Mouse (Mus musculus) heart, embryonic 16.5 days (tissue): ENCODE measurements around the gene Mat1a. TPM values are rescaled to one million over a fixed set of nuclear protein-coding genes. Genes with fewer than 3 reads are reported as not detected.

Source experiments
- ATAC-seq: fragments of 200-750 bp; cut with Nextera tagmentation; replicated peaks from 2 replicates; pipeline ENCODE4 v1.8.0; 2017; ENCODE audit warnings: moderate number of reproducible peaks; ENCODE audit not compliant: insufficient read depth, low FRiP score; ENCODE audit errors: extremely low read depth
- H3K27ac ChIP-seq: fragments of 300-500 bp; sonication (generic); 2 replicates; pipeline ENCODE4 v1.5.1; 2014; ENCODE audit warnings: mild to moderate bottlenecking, low read length, control low read depth, moderate library complexity
- H3K27me3 ChIP-seq: fragments of 300-500 bp; sonication (generic); 2 replicates; pipeline ENCODE4 v1.6.1; 2014; ENCODE audit warnings: low read length, mixed read lengths; ENCODE audit not compliant: control insufficient read depth, insufficient read depth
- H3K36me3 ChIP-seq: fragments of 300-500 bp; sonication (generic); 2 replicates; pipeline ENCODE4 v1.6.1; 2014; ENCODE audit not compliant: control insufficient read depth, insufficient read depth
- H3K4me1 ChIP-seq: fragments of 300-500 bp; sonication (generic); 2 replicates; pipeline ENCODE4 v1.6.1; 2014; ENCODE audit warnings: low read length, mixed read lengths; ENCODE audit not compliant: control insufficient read depth, insufficient read depth
- H3K4me2 ChIP-seq: fragments of 300-500 bp; sonication (generic); 2 replicates; pipeline ENCODE4 v1.6.1; 2014; ENCODE audit warnings: low read depth, mild to moderate bottlenecking, control low read depth, low read length
- H3K4me3 ChIP-seq: fragments of 300-500 bp; sonication (generic); 2 replicates; pipeline ENCODE4 v1.5.1; 2014; ENCODE audit warnings: mild to moderate bottlenecking, control low read depth, low read length
- H3K9ac ChIP-seq: fragments of 300-500 bp; sonication (generic); 2 replicates; pipeline ENCODE4 v1.6.1; 2014; ENCODE audit warnings: low read length, control low read depth
- H3K9me3 ChIP-seq: fragments of 300-500 bp; sonication (generic); replicated peaks from 2 replicates; pipeline ENCODE4 v1.6.1; 2016; ENCODE audit warnings: low read length; ENCODE audit not compliant: control insufficient read depth
- WGBS: fragments of 180-500 bp; shearing (Covaris S2); extraction: QIAGEN DNeasy Blood & Tissue Kit; methylation state at CpG from one replicate; pipeline ENCODE4 v1.1.7; 2014; 5-methylcytosine and 5-hydroxymethylcytosine counted together
- polyA plus RNA-seq: library from polyadenylated mRNA; unstranded; fragments of >200 nt; fragmentation: Nextera tagmentation; extraction: Ambion mirVana; gene quantifications from 2 replicates; pipeline ENCODE4 v1.2.1, GENCODE M21; 2015

The Mat1a gene
- polyA plus RNA-seq, 1 experiment from 2014 or later, result 0.41 TPM

DNA sequence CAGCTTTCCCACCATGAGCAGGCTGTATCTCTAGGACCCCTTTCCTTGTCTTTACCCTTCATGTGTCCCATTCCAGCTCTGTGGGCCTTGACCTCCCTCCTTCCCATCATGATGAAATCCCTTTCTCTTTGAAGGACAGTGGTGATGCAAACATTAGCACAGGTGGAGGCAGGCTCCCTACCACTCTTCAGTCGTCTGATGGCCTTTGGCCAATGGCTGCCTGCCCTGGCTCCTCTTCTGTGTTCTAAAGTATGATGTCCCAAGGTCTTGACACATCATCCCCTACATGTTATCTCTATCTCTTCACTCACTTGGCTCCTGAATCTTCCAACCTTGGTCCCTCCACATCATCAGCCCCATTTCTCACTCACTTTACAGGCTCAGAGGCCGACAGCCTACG, 11.4 kb downstream of the Mat1a start:
- WGBS, result 72% methylated on average over 3 of the region's 3 CpGs
- Histone ChIP-seq H3K4me3 (no peak overlapping the region), H3K36me3 (no peaks in the 10 kb centered on the region), H3K27me3 (no peaks in the 10 kb centered on the region), H3K4me1 (peaks cover 8% of the 10 kb centered on the region), H3K4me2 (no peak overlapping the region), H3K9me3 (no peaks in the 10 kb centered on the region), H3K9ac (no peak overlapping the region), H3K27ac (no peak overlapping the region)
- ATAC-seq, result no peak

DNA sequence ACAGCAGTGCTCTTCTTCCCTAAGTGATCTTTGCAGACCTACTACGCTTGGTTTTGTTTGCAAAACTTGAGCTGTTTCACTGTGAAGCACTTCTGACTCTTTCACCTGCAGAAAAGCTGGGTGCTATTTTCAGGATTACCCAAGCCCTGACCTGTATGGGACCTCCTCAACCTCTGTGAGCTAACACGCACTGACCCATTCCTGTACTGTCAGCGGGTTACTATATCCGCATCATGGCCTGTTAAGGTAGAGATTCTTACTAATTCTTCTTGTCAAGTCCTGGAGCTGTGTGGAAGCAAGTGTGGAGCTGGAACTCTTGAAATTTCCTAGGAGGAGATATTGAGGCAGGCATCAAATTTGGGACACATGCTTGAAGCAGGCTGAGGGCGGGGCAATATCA, 19.8 kb downstream of the Mat1a start:
- Histone ChIP-seq H3K27ac (no peak overlapping the region), H3K4me1 (no peaks in the 10 kb centered on the region), H3K9me3 (no peaks in the 10 kb centered on the region), H3K4me3 (no peak overlapping the region), H3K4me2 (no peak overlapping the region), H3K9ac (no peak overlapping the region), H3K36me3 (no peaks in the 10 kb centered on the region), H3K27me3 (no peaks in the 10 kb centered on the region)
- ATAC-seq, result no peak
- 78% methylated on average over 5 of the region's 5 CpGs for WGBS

DNA sequence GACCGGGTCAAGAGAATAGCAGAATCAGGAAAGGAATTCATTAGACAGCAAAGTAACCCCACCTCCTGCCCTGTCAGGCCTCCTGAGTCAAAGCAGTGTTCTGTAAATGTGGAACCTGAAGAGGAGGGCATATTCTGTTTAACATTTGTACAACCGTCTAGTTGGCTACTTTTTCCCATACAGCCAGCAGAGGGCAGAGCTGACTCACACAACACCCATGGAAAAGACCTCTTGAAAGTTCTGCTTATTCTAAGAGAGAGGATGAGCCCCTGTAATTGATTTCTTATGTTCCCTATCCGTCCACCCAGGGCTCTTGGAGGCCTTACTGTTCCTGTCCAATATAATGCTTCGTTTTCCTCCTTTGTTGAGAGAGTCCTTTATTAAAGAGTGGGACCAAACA, 23.2 kb downstream of the Mat1a start:
- Histone ChIP-seq H3K36me3 (no peaks in the 10 kb centered on the region), H3K27ac (no peak overlapping the region), H3K4me2 (no peak overlapping the region), H3K4me3 (no peak overlapping the region), H3K9me3 (no peaks in the 10 kb centered on the region), H3K27me3 (no peaks in the 10 kb centered on the region), H3K9ac (no peak overlapping the region), H3K4me1 (no peaks in the 10 kb centered on the region)
- 17% methylated on average over 4 of the region's 4 CpGs for WGBS
- 0 out of 2 replicates have a peak, but pooled peaks have one; percentile 23 for ATAC-seq

DNA sequence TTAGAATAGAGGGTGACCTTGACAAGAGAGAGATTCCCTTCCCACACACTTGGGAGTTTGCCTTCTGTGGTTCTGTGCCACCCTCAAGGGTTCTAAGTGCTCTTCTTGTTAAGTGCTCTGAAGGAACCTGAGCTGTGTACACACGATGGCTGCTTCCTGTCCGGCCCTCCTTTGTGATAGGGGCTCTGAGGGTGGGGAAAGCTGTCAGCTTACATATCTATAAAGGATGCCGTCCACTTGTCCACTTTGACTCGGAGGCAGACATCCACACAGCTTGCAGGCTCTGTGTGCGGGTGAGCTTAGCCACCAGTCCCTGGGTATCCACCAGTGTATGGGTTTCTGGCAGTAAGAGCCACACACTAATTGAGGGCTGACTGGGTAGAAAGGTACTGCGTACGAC, 26.7 kb downstream of the Mat1a start, which contains the start of gene Sftpa1:
TSS of gene Sftpa1 (plus strand) at position 243 of the 400 bp plus-strand sequence.
- no peaks in the 10 kb centered on the region for H3K9me3 ChIP-seq
- 57% methylated on average over 7 of the region's 7 CpGs for WGBS
- no peak within 1 kb of the TSS for H3K4me3 ChIP-seq
- no peak for ATAC-seq
- H3K9ac ChIP-seq, result no peak within 1 kb of the TSS
- H3K27ac ChIP-seq, result no peak within 1 kb of the TSS
- no peaks in the 10 kb centered on the region for H3K36me3 ChIP-seq
- H3K4me1 ChIP-seq, result no peaks in the 10 kb centered on the region
- no peaks in the 10 kb centered on the region for H3K27me3 ChIP-seq
- H3K4me2 ChIP-seq, result no peak within 1 kb of the TSS

DNA sequence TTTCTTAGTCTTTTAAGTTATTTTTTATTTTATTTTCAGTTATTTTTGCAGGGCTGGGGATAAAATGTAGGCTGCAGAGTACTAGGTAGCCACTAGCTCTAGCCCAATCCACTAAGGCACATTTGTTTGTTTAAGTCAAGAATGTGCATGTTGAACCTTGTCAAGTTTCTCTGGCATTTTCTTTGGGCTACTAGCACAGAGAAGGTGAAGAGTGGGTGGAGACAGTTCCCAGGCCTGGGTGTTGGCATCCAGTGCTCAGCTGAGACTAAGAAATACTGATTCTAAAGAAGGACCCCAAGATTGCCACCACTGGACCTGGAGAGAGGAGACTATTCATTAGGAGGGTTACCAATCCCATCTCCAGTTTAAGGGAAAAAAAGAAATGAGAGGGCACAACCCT, 32.2 kb downstream of the Mat1a start:
- Histone ChIP-seq H3K4me2 (no peak overlapping the region), H3K4me3 (no peak overlapping the region), H3K4me1 (no peaks in the 10 kb centered on the region), H3K9ac (no peak overlapping the region), H3K27ac (no peak overlapping the region), H3K36me3 (no peaks in the 10 kb centered on the region), H3K9me3 (no peaks in the 10 kb centered on the region), H3K27me3 (no peaks in the 10 kb centered on the region)
- ATAC-seq, result no peak

DNA sequence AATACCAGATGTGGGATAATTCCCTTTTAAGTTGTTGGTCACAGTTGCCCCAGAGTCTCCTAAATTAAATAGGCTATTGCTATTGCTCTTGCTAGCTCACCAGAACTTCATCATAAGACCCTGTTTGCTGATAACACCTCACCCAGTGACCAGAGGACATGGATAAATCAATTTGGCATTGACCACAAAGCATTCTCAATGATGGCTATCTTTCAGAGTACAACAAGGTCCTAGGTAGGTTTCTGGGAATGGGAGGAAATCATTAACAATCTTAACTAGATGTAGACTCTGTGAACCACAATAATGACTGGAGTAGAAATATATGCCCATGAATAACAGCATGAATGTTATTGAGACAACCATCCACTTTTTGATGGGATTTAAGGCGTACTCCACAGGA, 35.9 kb downstream of the Mat1a start:
- Histone ChIP-seq H3K27me3 (no peaks in the 10 kb centered on the region), H3K4me1 (no peaks in the 10 kb centered on the region), H3K27ac (no peak overlapping the region), H3K36me3 (no peaks in the 10 kb centered on the region), H3K9me3 (no peaks in the 10 kb centered on the region), H3K9ac (no peak overlapping the region), H3K4me2 (no peak overlapping the region), H3K4me3 (no peak overlapping the region)
- ATAC-seq, result no peak
- WGBS, result 84% methylated on average over 1 of the region's 1 CpGs

DNA sequence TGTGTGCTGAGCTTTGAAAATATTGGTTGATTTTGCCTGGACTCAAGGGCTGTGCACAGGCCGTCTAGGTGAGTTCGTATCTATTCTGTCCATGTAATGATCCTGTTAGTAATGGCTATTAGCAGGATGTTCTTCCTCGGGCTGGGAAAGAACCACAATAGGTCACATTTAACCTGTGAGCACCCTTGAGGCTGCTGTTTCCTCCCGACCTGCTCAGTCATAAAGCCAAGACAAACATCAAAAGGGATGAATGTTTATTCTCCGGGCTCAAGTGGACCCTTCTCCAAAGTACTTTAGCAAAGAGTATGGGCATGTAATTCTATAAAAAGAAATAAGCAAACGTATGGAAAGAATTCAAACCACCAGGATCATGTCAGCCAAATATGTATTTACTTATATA, 41.2 kb downstream of the Mat1a start:
- H3K9ac ChIP-seq, result no peak overlapping the region
- 43% methylated on average over 6 of the region's 6 CpGs for WGBS
- no peak overlapping the region for H3K4me2 ChIP-seq
- H3K4me1 ChIP-seq, result no peaks in the 10 kb centered on the region
- no peak for ATAC-seq
- H3K27me3 ChIP-seq, result no peaks in the 10 kb centered on the region
- no peaks in the 10 kb centered on the region for H3K36me3 ChIP-seq
- H3K27ac ChIP-seq, result no peak overlapping the region
- H3K4me3 ChIP-seq, result no peak overlapping the region
- H3K9me3 ChIP-seq, result no peaks in the 10 kb centered on the region

DNA sequence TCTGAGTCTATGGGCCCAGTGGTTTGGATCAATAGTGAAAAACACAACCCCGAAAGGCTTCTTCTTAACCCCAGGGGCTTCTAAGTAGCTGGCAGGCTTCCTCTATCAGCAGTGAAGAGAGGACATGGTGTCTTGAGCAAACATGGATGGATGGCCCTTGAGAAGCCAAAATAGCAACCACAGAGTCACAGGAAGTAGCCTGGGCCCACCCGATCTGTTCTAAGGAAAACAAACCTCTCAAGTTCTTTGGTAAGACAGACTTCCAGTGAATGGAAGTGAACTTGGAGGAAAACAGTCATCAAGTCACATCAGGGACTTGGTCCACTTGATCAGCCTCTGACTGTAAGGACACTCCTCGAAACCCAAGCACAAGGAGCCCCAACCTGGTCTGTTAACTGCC, 42.1 kb downstream of the Mat1a start:
- Histone ChIP-seq H3K36me3 (no peaks in the 10 kb centered on the region), H3K4me3 (no peak overlapping the region), H3K4me2 (no peak overlapping the region), H3K27me3 (no peaks in the 10 kb centered on the region), H3K9me3 (no peaks in the 10 kb centered on the region), H3K9ac (no peak overlapping the region), H3K4me1 (no peaks in the 10 kb centered on the region), H3K27ac (no peak overlapping the region)
- 75% methylated on average over 3 of the region's 3 CpGs for WGBS
- no peak for ATAC-seq

DNA sequence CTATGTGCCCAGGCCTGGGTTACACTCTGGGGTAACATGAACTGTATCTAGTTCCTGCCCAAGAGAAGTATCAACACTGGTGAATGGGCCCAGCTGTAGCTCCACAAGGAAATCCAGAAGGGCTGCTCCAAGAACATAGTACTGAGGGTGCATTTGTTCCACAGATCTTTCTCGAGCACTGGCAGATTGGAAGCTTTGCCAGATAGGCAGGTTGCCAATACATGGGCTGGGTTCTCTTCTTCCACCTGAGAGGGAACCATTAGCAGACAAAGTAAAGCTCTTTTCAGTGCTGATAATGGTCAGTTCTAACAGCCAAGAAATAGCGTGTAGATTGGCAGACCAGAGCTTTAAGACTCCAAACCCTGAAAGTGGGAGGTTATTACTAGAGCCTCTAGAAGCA, 42.5 kb downstream of the Mat1a start:
- Histone ChIP-seq H3K36me3 (no peaks in the 10 kb centered on the region), H3K27ac (no peak overlapping the region), H3K4me1 (no peaks in the 10 kb centered on the region), H3K4me3 (no peak overlapping the region), H3K4me2 (no peak overlapping the region), H3K9ac (no peak overlapping the region), H3K9me3 (no peaks in the 10 kb centered on the region), H3K27me3 (no peaks in the 10 kb centered on the region)
- ATAC-seq, result no peak
- WGBS, result 35% methylated on average over 2 of the region's 2 CpGs
